Mouse (Mus musculus) bone marrow macrophage, adult 2 months (primary cell): ENCODE results near the gene Cdc123.

ENCODE experiments used
- CTCF ChIP-seq: IDR thresholded peaks from 2 replicates; pipeline ENCODE4 v1.5.1; 2012; ENCODE audit warnings: low read depth, mild to moderate bottlenecking, low read length, moderate library complexity
- POLR2A ChIP-seq: IDR thresholded peaks from 2 replicates; pipeline ENCODE4 v1.6.1; 2012; ENCODE audit warnings: mild to moderate bottlenecking, low read depth, low read length, borderline replicate concordance

- TF ChIP-seq POLR2A (no peak), CTCF (no peak)
Observed at GRCm38 (mm10) chr2:5768946-5769345, 76.0 kb downstream of the Cdc123 start.
